Mouse (Mus musculus) midbrain, embryonic 16.5 days (tissue): ENCODE measurements around the gene Slc25a17. TPM values are rescaled to one million over a fixed set of nuclear protein-coding genes. Genes with fewer than 3 reads are reported as not detected.

Experiments
- ATAC-seq: fragments of 200-750 bp; cut with Nextera tagmentation; 2 replicates; pipeline ENCODE4 v1.8.0; 2017; ENCODE audit warnings: moderate TSS enrichment
- H3K27ac ChIP-seq: fragments of 300-500 bp; sonication (generic); 2 replicates; pipeline ENCODE4 v1.5.1; 2014; ENCODE audit warnings: mild to moderate bottlenecking, low read length, mixed read lengths
- H3K27me3 ChIP-seq: fragments of 300-500 bp; sonication (generic); 2 replicates; pipeline ENCODE4 v1.6.1; 2014; ENCODE audit warnings: low read depth, low read length, mixed read lengths; ENCODE audit not compliant: control insufficient read depth, insufficient read depth
- H3K36me3 ChIP-seq: fragments of 300-500 bp; sonication (generic); 2 replicates; pipeline ENCODE4 v1.6.1; 2014; ENCODE audit warnings: mild to moderate bottlenecking, low read length, moderate library complexity, mixed read lengths; ENCODE audit not compliant: control insufficient read depth, insufficient read depth
- H3K4me1 ChIP-seq: fragments of 300-500 bp; sonication (generic); 2 replicates; pipeline ENCODE4 v1.6.1; 2014; ENCODE audit warnings: mild to moderate bottlenecking, low read length, mixed read lengths; ENCODE audit not compliant: control insufficient read depth, insufficient read depth
- H3K4me2 ChIP-seq: fragments of 300-500 bp; sonication (generic); 2 replicates; pipeline ENCODE4 v1.6.1; 2014; ENCODE audit warnings: mild to moderate bottlenecking, low read length, mixed read lengths
- H3K4me3 ChIP-seq: fragments of 300-500 bp; sonication (generic); 2 replicates; pipeline ENCODE4 v1.5.1; 2014; ENCODE audit warnings: low read depth, mild to moderate bottlenecking, low read length, moderate library complexity, mixed read lengths
- H3K9ac ChIP-seq: fragments of 300-500 bp; sonication (generic); 2 replicates; pipeline ENCODE4 v1.6.1; 2014; ENCODE audit warnings: low read depth, low read length, mixed read lengths
- H3K9me3 ChIP-seq: fragments of 300-500 bp; sonication (generic); replicated peaks from 2 replicates; pipeline ENCODE4 v1.6.1; 2014; ENCODE audit warnings: mild to moderate bottlenecking, low read length, mixed read lengths; ENCODE audit not compliant: control insufficient read depth, poor library complexity, severe bottlenecking
- WGBS: fragments of 180-500 bp; shearing (Covaris S2); extraction: QIAGEN DNeasy Blood & Tissue Kit; methylation state at CpG from one replicate; pipeline ENCODE4 v1.1.7; 2014; 5-methylcytosine and 5-hydroxymethylcytosine counted together
- polyA plus RNA-seq: library from polyadenylated mRNA; unstranded; fragments of >200 nt; fragmentation: Nextera tagmentation; extraction: Ambion mirVana; gene quantifications from 2 replicates; pipeline ENCODE4 v1.2.1, GENCODE M21; 2015

Slc25a17 gene
- polyA plus RNA-seq, 1 experiment from 2014 or later: 141 TPM

- no peak overlapping the region for H3K4me3 ChIP-seq
- no peaks in the 10 kb centered on the region for H3K9me3 ChIP-seq
- WGBS: 90% methylated on average over 9 of the region's 9 CpGs
- peaks cover 30% of the 10 kb centered on the region for H3K36me3 ChIP-seq
- no peaks in the 10 kb centered on the region for H3K27me3 ChIP-seq
- no peak overlapping the region for H3K9ac ChIP-seq
- H3K4me2 ChIP-seq: no peak overlapping the region
- H3K4me1 ChIP-seq: no peaks in the 10 kb centered on the region
- H3K27ac ChIP-seq: no peak overlapping the region
- ATAC-seq: no peak
Observed at GRCm38 (mm10) chr15:81319462-81319861, 41.1 kb downstream of the Slc25a17 start.

- no peaks in the 10 kb centered on the region for H3K4me1 ChIP-seq
- H3K4me2 ChIP-seq: no peak overlapping the region
- H3K9me3 ChIP-seq: no peaks in the 10 kb centered on the region; the same call in 1 of the 2 replicates
- ATAC-seq: no peak
- WGBS: 99% methylated on average over 3 of the region's 3 CpGs
- H3K27ac ChIP-seq: no peak overlapping the region
- peaks cover 11% of the 10 kb centered on the region; the same call in 1 of the 2 replicates for H3K36me3 ChIP-seq
- no peak overlapping the region for H3K4me3 ChIP-seq
- no peak overlapping the region for H3K9ac ChIP-seq
- H3K27me3 ChIP-seq: no peaks in the 10 kb centered on the region
Observed at GRCm38 (mm10) chr15:81313928-81314327, 46.7 kb downstream of the Slc25a17 start.

- Histone ChIP-seq H3K27ac (no peak overlapping the region), H3K9ac (no peak overlapping the region), H3K9me3 (no peaks in the 10 kb centered on the region; the same call in 1 of the 2 replicates), H3K4me2 (no peak overlapping the region), H3K4me3 (no peak overlapping the region), H3K36me3 (no peaks in the 10 kb centered on the region), H3K4me1 (no peaks in the 10 kb centered on the region), H3K27me3 (no peaks in the 10 kb centered on the region)
- 74% methylated on average over 6 of the region's 6 CpGs for WGBS
- ATAC-seq: no peak
Observed at GRCm38 (mm10) chr15:81311026-81311425, 49.6 kb downstream of the Slc25a17 start.

- Histone ChIP-seq H3K9me3 (no peaks in the 10 kb centered on the region; the same call in 1 of the 2 replicates), H3K4me3 (no peak overlapping the region), H3K4me2 (no peak overlapping the region), H3K27me3 (no peaks in the 10 kb centered on the region), H3K27ac (no peak overlapping the region), H3K9ac (no peak overlapping the region), H3K4me1 (no peaks in the 10 kb centered on the region), H3K36me3 (no peaks in the 10 kb centered on the region)
- ATAC-seq: no peak
- 93% methylated on average over 9 of the region's 9 CpGs for WGBS
Observed at GRCm38 (mm10) chr15:81310353-81310752, 50.3 kb downstream of the Slc25a17 start.

GRCm38 (mm10) chr15:81308038-81308437 lies 52.6 kb downstream of the Slc25a17 start:
- no peak overlapping the region for H3K27ac ChIP-seq
- H3K4me2 ChIP-seq: no peak overlapping the region
- no peak overlapping the region for H3K4me3 ChIP-seq
- ATAC-seq: no peak
- H3K36me3 ChIP-seq: no peaks in the 10 kb centered on the region
- H3K27me3 ChIP-seq: no peaks in the 10 kb centered on the region
- H3K4me1 ChIP-seq: no peaks in the 10 kb centered on the region
- 95% methylated on average over 7 of the region's 7 CpGs for WGBS
- no peak overlapping the region for H3K9ac ChIP-seq
- no peaks in the 10 kb centered on the region; the same call in 1 of the 2 replicates for H3K9me3 ChIP-seq

GRCm38 (mm10) chr15:81306501-81306900 lies 54.1 kb downstream of the Slc25a17 start:
- no peak overlapping the region for H3K4me2 ChIP-seq
- no peak overlapping the region for H3K4me3 ChIP-seq
- no peak overlapping the region for H3K27ac ChIP-seq
- H3K4me1 ChIP-seq: no peaks in the 10 kb centered on the region
- no peak for ATAC-seq
- no peaks in the 10 kb centered on the region for H3K36me3 ChIP-seq
- no peak overlapping the region for H3K9ac ChIP-seq
- 96% methylated on average over 6 of the region's 6 CpGs for WGBS
- H3K9me3 ChIP-seq: no peaks in the 10 kb centered on the region; the same call in 1 of the 2 replicates
- no peaks in the 10 kb centered on the region for H3K27me3 ChIP-seq

- no peak overlapping the region for H3K9ac ChIP-seq
- no peak overlapping the region for H3K27ac ChIP-seq
- H3K27me3 ChIP-seq: no peaks in the 10 kb centered on the region
- WGBS: 69% methylated on average over 8 of the region's 8 CpGs
- no peaks in the 10 kb centered on the region for H3K36me3 ChIP-seq
- H3K4me2 ChIP-seq: no peak overlapping the region
- ATAC-seq: no peak
- H3K4me3 ChIP-seq: no peak overlapping the region
- no peaks in the 10 kb centered on the region for H3K4me1 ChIP-seq
- no peaks in the 10 kb centered on the region; the same call in 1 of the 2 replicates for H3K9me3 ChIP-seq
Observed at GRCm38 (mm10) chr15:81305035-81305434, 55.6 kb downstream of the Slc25a17 start.

GRCm38 (mm10) chr15:81304006-81304405 lies 56.6 kb downstream of the Slc25a17 start:
- Histone ChIP-seq H3K9ac (no peak overlapping the region), H3K4me3 (no peak overlapping the region), H3K4me1 (no peaks in the 10 kb centered on the region), H3K27me3 (no peaks in the 10 kb centered on the region), H3K36me3 (no peaks in the 10 kb centered on the region), H3K27ac (no peak overlapping the region), H3K4me2 (no peak overlapping the region), H3K9me3 (no peaks in the 10 kb centered on the region; the same call in 1 of the 2 replicates)
- 95% methylated on average over 7 of the region's 7 CpGs for WGBS
- ATAC-seq: no peak

GRCm38 (mm10) chr15:81302151-81302808 lies 58.3 kb downstream of the Slc25a17 start:
- no peaks in the 10 kb centered on the region for H3K9me3 ChIP-seq
- no peak for ATAC-seq
- no peak overlapping the region for H3K27ac ChIP-seq

More at GRCm38 (mm10) chr15:81302151-81302808, 58.3 kb downstream of the Slc25a17 start:
- H3K4me3 ChIP-seq: no peak overlapping the region
- no peaks in the 10 kb centered on the region for H3K27me3 ChIP-seq
- 71% methylated on average over 13 of the region's 13 CpGs for WGBS
- no peak overlapping the region for H3K4me2 ChIP-seq
- no peak overlapping the region for H3K9ac ChIP-seq
- no peaks in the 10 kb centered on the region for H3K36me3 ChIP-seq
- H3K4me1 ChIP-seq: no peaks in the 10 kb centered on the region
